Mouse (Mus musculus) stomach, postnatal 0 days (tissue): ENCODE results near the gene Galnt6.

Experiments used
- CTCF ChIP-seq: IDR thresholded peaks from 2 replicates; pipeline ENCODE4 v1.5.1; 2016; ENCODE audit warnings: antibody characterized with exemption, low read depth, mild to moderate bottlenecking, moderate library complexity
- EP300 ChIP-seq: optimal IDR thresholded peaks from 2 replicates; pipeline ENCODE3; 2016; ENCODE audit warnings: antibody characterized with exemption

DNA sequence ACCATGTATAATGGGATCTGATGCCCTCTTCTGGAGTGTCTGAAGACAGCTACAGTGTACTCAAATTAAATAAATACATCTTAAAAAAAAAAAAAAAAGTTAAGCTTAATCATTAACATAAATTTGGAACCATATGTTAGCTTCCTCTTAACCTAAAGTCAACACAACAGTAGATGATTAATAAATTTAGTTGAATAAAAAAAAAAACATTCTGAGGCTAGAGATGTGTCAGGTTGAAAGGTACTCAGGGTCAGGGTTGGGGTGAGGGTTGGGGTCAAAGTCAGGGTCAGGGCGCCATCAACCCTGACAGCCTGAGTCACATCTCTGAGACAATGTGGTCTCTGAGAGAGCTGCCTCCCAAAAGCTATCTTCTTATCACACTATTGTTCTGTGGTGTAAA, 74.9 kb downstream of the Galnt6 start:
- TF ChIP-seq CTCF (no peak), EP300 (no peak)
